Mouse (Mus musculus): ENCODE measurements at regions not wholly inside any gene's neighbourhood (a gene's known extent, or its start where the extent isn't known, plus 50 kb on each side); places are given as distances from the start of the nearest gene placed in this dataset.
A peak's percentile ranks its signal among the peaks of the same experiment; 100 is the strongest.

DNA sequence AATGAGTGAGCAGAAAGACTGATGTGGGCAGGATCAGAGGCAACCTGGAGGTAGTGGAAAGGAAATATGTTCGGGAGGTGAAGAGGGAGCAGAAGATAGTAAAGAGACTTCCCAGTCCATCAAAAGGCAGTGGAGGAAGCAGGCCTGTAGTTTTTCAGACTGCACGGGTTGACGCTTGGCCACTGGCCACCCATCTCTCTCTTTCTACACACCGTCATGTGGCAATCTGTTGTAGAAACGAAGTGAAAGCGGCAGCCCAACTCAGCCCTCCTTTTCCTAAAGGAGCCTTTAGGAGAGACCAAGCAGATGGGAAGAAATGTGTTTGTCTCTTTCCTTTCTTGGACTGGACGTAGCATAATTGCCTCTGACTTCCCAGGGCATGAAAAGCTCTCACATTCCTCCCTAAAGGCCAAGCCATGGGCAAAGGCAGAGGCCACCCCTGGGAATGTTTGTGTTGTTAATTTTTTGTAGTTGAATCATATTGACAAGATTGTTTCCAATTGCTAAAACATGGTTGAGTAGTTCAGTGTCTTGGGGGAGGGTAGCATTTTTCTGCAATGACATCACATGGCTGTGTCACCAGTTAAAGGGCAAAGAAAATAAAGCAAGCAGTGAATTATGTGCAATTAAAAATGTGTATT lies 150.7 kb upstream of the Foxa2 start:
- ChIA-PET CTCF (no interaction called here), POLR2A (no interaction called here)
- H3K27me3 ChIP-seq, result no peaks in the 10 kb centered on the region
- DNase-seq (ENCODE audit: low read depth, low spot score) (no peak), ATAC-seq (peak; percentile 95)
- no peak for TF ChIP-seq CTCF (IDR thresholded peaks at IDR 0.05)
- in situ Hi-C loops (cut with MboI; ENCODE audit: low pct_unique_long_range_greater_than_20kb), result loop anchor here (25.0 kb wide), 1 partner anchor 690 kb away; the partner anchor contains the start of gene Cst3

DNA sequence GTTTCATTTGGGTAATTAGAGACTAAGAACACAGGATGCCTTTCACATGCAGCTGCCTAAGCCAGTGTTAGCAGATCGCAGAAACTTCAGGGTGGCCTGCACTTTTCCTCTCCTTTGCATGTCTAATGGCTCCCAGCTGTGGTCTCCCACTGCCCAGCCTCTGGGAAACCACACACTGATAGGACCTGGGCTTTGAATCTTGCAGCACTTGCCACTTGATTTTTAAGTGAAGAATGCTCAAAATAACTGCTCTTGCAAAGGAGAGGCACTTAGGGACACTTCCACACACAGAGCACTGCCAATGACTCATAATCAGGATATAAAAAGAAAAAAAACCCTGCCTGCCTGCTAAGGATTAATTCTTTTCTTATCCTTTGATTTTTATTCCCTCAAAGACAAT lies 159.9 kb upstream of the Foxa2 start:
- TF ChIP-seq CTCF (IDR thresholded peaks at IDR 0.05), result no peak
- no peaks in the 10 kb centered on the region for H3K27me3 ChIP-seq
- ChIA-PET CTCF (no interaction called here), POLR2A (no interaction called here)
- ATAC-seq (no peak), DNase-seq (ENCODE audit: low read depth, low spot score) (no peak)
- in situ Hi-C loops (cut with MboI; ENCODE audit: low pct_unique_long_range_greater_than_20kb), result no loop called here

DNA sequence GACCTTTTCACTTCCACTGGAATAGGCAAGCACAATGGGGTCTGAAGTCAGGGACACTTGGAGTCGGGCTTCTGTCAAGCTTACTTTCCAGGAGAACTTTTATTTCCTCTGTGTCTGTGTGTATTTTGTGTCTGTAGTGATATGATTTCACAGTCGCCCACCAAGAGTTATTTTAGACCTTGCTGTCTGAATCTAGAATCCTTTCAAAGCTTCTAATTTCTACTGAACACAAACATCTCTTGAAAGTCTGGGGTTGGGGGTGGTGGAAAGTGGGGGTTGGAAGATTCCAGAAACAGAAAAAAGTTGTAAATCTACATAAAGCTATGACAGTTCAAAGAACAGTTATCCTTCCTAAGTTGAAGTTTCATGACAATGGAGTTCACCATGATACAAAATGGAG lies 164.0 kb upstream of the Foxa2 start:
- ChIA-PET POLR2A (no interaction called here), CTCF (interaction anchor here (1.6 kb wide), 2 partner anchors 9 to 23 kb away, joined by 3 to 4 read pairs; no protein-coding TSS in a partner anchor)
- no peak for DNase-seq (ENCODE audit: low read depth, low spot score)
- H3K27me3 ChIP-seq, result no peaks in the 10 kb centered on the region
- in situ Hi-C loops (cut with MboI; ENCODE audit: low pct_unique_long_range_greater_than_20kb), result no loop called here
- no peak for TF ChIP-seq CTCF (IDR thresholded peaks at IDR 0.05)
- no peak for ATAC-seq

DNA sequence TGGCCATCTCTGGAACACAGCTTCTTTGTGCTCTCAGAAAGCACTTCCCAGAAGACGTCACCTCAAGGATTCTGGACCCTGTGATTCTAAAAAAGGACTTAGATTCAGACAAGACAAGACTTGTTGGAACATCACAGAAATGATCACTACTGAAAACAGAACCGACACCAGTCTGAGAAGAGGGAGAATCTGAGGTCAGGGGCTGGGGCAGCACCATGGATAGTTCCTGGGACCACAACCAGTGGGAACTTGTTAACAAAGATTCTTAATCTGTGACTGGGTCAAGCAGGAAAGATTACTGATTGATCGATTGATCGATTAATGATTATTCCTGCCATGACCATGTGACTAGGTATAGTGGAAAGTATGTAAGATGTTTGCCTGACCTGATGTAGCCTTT lies 170.4 kb upstream of the Foxa2 start:
- H3K27me3 ChIP-seq, result no peaks in the 10 kb centered on the region
- ChIA-PET CTCF (no interaction called here), POLR2A (no interaction called here)
- no peak for DNase-seq (ENCODE audit: low read depth, low spot score)
- TF ChIP-seq CTCF (IDR thresholded peaks at IDR 0.05), result no peak
- no peak for ATAC-seq
- in situ Hi-C loops (cut with MboI; ENCODE audit: low pct_unique_long_range_greater_than_20kb), result no loop called here

DNA sequence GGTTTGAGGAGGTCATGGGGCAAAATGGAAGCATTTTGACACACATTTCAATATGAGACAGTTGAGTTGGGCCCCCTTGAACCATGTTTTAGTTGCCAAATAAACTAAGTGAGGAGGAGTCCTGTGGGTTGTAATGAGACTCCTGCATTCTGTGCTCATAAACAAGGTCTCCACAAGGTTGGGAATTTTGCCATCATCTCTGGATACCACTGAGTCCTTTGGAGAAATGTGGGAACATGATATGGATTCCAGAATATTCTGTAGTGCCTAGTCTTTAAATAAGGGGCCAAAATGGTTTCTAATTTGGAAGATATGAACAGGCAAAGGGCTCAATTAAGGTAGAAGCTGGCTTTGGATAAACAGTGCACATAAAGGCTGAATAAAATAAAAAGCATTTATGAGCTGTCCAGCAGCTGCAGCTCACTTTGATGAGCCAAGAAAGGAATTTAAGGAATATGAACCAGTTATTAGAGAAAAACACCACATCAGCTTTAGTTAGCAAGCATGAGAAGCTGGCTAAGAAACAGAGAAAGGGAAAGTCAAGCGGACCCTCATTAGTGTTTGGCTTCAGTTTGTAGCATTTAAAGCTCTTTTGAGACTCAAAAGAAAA lies 161.3 kb upstream of the Sstr4 start:
- no peak for TF ChIP-seq CTCF (IDR thresholded peaks at IDR 0.05)
- no peak for ATAC-seq
- DNase-seq (ENCODE audit: low read depth, low spot score), result no peak
- in situ Hi-C loops (cut with MboI; ENCODE audit: low pct_unique_long_range_greater_than_20kb), result no loop called here
- POLR2A ChIA-PET, result no interaction called here
- CTCF ChIA-PET, result interaction anchor here (0.8 to 1.1 kb wide), 2 partner anchors 12 to 22 kb away, joined by 3 to 4 read pairs; no protein-coding TSS in a partner anchor
- H3K27me3 ChIP-seq, result no peaks in the 10 kb centered on the region

DNA sequence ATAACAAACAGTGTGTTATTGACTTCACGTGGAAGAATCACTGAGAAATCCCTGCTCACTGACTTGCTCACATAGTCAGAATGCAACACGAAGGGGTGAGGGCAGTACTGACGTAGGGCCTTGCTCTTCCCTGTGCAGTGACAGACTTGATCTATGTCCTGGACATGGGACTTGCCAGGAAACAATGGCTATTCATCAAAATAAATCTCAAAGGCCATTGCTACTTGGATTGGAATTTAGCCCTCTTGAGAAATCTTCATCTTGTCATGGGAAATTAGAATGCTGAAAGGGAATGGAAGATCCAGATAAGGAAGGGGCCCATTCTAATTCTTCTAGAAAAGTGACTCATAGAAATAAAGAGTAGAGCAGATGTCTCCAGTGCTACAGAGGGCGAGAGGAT lies 158.0 kb upstream of the Sstr4 start:
- in situ Hi-C loops (cut with MboI; ENCODE audit: low pct_unique_long_range_greater_than_20kb), result no loop called here
- DNase-seq (ENCODE audit: low read depth, low spot score) (no peak), ATAC-seq (no peak)
- no peak for TF ChIP-seq CTCF (IDR thresholded peaks at IDR 0.05)
- no peaks in the 10 kb centered on the region for H3K27me3 ChIP-seq
- ChIA-PET CTCF (no interaction called here), POLR2A (no interaction called here)

DNA sequence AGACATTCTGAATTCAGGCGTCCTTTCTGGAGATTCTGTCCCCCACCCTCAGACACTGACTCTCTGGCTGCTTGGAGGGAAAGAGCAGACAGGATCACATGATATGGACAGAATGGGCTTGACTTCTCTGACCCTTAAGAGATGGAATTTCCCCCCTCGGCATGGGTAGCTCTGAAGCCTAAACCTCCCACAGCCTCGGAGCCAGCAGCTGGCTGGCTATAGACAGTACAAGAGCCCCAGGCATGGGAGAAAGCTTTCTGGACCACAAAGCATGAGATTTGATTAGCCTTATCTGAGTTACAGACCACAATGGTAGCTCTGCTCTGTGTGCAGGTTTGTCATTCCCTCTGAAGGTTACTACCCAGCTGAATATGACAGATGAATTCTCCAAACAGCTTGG lies 156.1 kb upstream of the Sstr4 start:
- DNase-seq (ENCODE audit: low read depth, low spot score) (no peak), ATAC-seq (no peak)
- POLR2A ChIA-PET, result no interaction called here
- in situ Hi-C loops (cut with MboI; ENCODE audit: low pct_unique_long_range_greater_than_20kb), result no loop called here
- no peak for TF ChIP-seq CTCF (IDR thresholded peaks at IDR 0.05)
- CTCF ChIA-PET, result interaction anchor here (1.7 kb wide), 1 partner anchor 12 kb away, joined by 7 read pairs; no protein-coding TSS in a partner anchor
- H3K27me3 ChIP-seq, result no peaks in the 10 kb centered on the region

DNA sequence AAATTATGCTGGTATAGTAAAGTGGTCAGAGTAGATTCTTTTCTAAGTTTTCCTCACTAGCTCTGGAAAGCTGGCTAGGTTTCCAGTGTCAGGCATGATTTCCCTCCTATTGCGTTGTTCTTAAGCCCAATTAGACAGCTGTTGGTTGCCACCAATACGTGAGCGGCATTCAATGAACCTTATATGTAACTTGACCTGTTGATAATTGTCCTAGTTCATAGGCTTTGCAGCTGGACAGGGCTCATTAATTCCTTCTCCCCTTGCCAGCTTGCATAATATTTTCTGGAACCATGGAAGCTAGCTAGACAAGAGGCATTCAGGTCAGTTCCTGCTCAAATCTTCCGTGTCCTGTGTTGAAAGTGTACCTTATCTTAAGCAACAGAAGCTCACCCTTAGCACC lies 152.9 kb upstream of the Sstr4 start:
- CTCF ChIA-PET, result interaction anchor here (1.2 kb wide), 2 partner anchors 9 to 125 kb away, joined by 4 read pairs; no protein-coding TSS in a partner anchor

DNA sequence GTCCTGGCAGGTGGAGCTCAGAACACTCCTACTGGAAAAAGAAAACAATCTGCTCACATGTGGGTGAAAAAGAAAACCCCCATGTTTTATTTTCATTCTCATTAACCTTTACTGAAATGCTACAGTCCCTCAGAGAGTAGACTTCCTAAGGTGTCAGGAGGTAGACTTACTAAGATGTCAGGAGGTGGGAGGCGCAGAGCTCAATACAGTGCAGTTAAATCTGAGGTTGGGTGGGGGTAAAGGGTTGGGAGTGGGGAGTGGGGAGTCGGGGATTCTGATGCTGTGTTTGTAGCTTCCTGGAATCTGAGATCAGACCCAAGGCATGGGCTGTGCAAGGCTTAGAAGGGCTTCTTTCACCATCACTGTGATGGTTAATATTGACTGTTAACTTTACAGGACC lies 149.6 kb upstream of the Sstr4 start:
- POLR2A ChIA-PET, result interaction anchor here (0.6 kb wide), 1 partner anchor 29 kb away, joined by 3 read pairs; no protein-coding TSS in a partner anchor
- TF ChIP-seq CTCF (IDR thresholded peaks at IDR 0.05), result no peak
- DNase-seq (ENCODE audit: low read depth, low spot score) (no peak), ATAC-seq (no peak)
- H3K27me3 ChIP-seq, result no peaks in the 10 kb centered on the region
- in situ Hi-C loops (cut with MboI; ENCODE audit: low pct_unique_long_range_greater_than_20kb), result no loop called here
- CTCF ChIA-PET, result interaction anchor here (0.9 kb wide), 1 partner anchor 12 kb away, joined by 3 read pairs; no protein-coding TSS in a partner anchor

More for the DNA sequence above, 152.9 kb upstream of the Sstr4 start:
- in situ Hi-C loops (cut with MboI; ENCODE audit: low pct_unique_long_range_greater_than_20kb), result no loop called here
- POLR2A ChIA-PET, result interaction anchor here (0.6 kb wide), 1 partner anchor 410 kb away, joined by 3 read pairs; no protein-coding TSS in a partner anchor
- TF ChIP-seq CTCF (IDR thresholded peaks at IDR 0.05), result no peak
- no peaks in the 10 kb centered on the region for H3K27me3 ChIP-seq
- ATAC-seq (no peak), DNase-seq (ENCODE audit: low read depth, low spot score) (peak; percentile 34)

DNA sequence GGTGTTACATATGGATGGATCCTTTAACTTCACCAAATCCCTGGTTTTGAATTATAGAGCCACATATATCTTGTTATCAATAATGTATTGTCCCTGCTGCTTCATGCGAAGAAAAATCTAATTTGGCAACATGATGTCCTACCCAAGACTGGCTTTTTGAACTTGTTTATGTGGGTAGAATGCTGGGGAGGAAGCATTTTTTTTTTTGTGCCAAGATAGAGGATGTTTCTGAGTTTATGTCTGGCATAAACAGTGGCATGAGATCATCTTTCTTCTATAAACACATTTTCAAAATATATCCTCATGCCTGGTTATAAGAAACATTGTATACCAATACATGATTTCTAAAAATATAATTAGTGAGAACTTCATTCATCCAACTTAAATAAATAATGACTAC lies 144.2 kb upstream of the Sstr4 start:
- DNase-seq (ENCODE audit: low read depth, low spot score), result no peak
- no peaks in the 10 kb centered on the region for H3K27me3 ChIP-seq
- CTCF ChIA-PET, result interaction anchor here (1.1 to 2.3 kb wide), 2 partner anchors 9 to 12 kb away, joined by 4 to 7 read pairs; no protein-coding TSS in a partner anchor
- POLR2A ChIA-PET, result no interaction called here
- ATAC-seq, result no peak
- no peak for TF ChIP-seq CTCF (IDR thresholded peaks at IDR 0.05)
- in situ Hi-C loops (cut with MboI; ENCODE audit: low pct_unique_long_range_greater_than_20kb), result no loop called here

DNA sequence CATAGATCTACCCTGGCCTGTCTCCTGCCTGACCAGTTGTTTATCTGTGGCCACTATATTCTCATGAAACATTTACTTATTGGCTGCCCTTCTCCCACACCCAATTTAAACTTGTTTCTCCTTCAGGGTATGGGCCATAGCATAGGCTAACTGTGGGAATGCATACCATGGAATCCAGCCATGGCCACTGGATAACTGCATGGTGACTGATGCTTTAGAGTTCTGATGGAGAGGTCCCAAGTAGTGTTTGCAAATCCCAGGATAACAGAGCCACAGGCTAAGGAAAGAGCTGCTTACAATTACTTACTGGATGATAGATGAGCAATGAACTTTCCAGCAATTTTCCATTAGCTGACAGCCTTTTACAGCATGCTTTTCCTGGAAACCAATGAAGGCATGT lies 139.5 kb upstream of the Sstr4 start:
- CTCF ChIA-PET, result interaction anchor here (1.5 kb wide), 1 partner anchor 15 kb away, joined by 4 read pairs; no protein-coding TSS in a partner anchor
- ATAC-seq, result no peak

More for the DNA sequence above, 139.5 kb upstream of the Sstr4 start:
- in situ Hi-C loops (cut with MboI; ENCODE audit: low pct_unique_long_range_greater_than_20kb), result no loop called here
- POLR2A ChIA-PET, result no interaction called here
- no peak for TF ChIP-seq CTCF (IDR thresholded peaks at IDR 0.05)
- DNase-seq (ENCODE audit: low read depth, low spot score), result no peak
- H3K27me3 ChIP-seq, result no peaks in the 10 kb centered on the region

All from Patski (cell line).